Mouse (Mus musculus): ENCODE results near the gene Mrc1.
A peak's percentile ranks its signal among the peaks of the same experiment; 100 is the strongest.

Mrc1 gene

DNA sequence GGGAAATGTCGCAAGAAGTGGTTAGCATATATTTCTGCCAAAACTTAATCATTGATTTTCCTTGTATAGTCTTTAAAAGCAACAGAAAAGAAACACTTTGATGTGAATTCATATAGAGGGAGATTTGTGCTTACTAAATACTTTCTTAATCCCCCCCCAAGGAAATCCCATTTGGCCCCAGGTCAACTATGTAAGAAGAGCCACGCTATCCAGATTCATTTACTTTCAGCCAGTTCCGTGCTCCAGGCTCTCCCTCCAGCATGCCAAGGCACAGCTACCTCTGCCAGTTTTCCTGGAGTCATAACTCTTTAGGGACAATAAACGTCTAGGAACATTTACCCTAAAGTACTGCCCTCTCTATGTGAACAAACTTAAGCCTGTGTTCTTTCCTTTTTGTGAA lies 8.5 kb downstream of the Mrc1 start:
- ATAC-seq (ENCODE audit: insufficient number of reproducible peaks, low FRiP score, low TSS enrichment): no peak

DNA sequence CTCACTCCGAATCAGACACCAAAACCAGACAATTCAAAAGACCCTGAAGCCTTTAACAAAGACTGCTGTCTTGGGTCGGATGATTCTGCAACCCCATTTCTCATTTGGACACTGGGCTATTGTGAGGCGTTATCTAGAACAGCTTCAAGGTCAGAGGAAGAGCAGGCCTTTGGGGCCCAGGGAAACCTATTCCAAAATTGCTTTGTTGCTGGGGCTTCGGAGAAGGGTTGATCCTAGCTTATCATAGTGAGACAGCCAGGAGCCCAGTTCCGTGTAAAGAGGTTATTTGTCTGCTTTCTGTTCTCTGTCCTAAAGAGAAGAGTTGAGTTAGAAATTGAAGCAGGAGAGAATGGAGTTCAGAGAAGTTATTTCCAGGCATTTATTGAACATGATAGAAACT lies 10.0 kb downstream of the Mrc1 start:
- ATAC-seq (ENCODE audit: insufficient number of reproducible peaks, low FRiP score, low TSS enrichment): no peak

DNA sequence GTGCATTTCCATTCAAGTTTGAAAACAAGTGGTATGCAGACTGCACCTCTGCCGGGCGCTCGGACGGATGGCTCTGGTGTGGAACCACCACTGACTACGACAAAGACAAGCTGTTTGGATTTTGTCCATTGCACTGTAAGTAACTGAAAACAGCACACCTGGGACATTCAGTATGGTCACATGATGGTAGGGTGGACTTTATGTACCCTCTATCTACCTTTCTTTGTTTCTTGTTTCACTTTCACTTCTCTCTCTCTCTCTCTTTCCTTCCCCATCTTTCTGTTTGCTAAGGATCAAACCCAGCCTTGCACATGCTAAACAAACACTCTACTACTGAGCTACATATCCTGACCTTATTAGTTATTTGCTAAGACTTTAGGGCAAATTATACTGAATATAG lies 15.0 kb downstream of the Mrc1 start:
- ATAC-seq (ENCODE audit: insufficient number of reproducible peaks, low FRiP score, low TSS enrichment): no peak

DNA sequence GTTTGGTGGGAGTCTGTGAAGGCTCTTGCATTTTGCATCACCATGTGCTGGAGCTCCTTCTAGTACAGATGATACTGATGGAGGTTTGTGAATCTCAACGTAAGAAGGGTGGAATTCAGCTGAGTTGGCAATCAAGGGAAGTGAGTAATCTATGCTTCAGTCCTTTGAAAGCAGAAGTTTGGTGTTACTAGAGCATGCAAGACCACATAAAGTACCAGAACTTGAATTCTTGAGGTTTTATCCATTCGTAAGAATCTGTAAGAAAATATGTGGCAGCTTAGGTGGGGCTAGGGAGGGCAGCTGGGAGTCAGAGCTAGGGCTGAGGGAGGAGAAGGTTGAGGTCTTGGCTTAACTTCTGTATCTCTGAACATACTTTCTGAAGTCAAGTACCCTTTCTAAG lies 15.5 kb downstream of the Mrc1 start:
- ATAC-seq (ENCODE audit: insufficient number of reproducible peaks, low FRiP score, low TSS enrichment): no peak

DNA sequence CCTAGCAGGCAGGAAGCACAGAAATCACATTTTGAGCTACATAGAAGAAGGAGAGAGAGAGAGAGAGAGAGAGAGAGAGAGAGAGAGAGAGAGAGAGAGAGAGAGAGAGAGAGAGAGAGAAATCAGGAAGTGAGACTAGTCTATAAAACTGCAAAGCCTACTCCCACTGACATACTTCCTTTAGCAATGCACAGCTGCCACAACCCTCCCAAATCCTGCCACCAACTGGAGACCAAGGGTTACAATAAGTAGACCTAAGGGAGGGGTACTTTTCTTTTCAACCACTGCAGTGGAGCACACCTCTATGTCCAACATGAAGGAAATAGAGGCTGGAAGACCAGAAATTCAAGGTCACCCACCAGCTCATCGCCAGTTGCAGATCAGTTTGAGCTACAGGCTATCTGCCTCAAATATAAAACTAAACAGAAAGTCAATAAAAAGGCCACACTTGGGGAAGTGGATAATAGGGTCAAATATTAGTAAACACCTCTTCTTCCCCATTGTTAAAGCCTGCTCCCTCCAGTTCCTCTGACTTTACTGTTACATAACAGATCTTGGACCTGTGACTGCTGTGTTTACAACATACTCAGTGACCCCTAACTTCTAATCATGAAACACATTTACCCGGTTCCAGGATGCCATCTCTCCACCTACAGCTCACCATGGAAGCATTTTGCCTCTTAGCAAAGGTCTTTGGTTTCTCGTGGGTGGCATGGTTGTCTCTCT lies 20.8 kb downstream of the Mrc1 start:
- no peak for ATAC-seq (ENCODE audit: insufficient number of reproducible peaks, low FRiP score, low TSS enrichment)

DNA sequence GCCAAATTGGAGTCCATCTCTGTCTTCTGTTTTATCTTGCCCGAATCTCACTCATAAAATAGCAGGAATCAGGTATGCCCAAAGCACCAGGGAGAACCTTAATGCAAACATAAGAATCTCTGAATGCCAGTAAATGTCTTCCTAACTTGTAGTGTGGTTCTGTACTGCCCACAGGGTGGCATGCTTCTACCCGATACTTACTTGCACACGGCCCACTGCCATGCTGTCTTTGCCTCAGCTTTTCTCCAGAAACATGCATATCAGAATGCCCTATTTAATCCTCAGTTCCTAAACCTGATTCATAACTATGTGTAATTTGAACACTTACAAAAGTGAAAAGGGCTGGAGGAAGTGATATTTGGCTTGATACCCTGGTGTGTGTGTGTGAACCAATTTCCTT lies 22.7 kb downstream of the Mrc1 start:
- ATAC-seq (ENCODE audit: insufficient number of reproducible peaks, low FRiP score, low TSS enrichment): no peak

DNA sequence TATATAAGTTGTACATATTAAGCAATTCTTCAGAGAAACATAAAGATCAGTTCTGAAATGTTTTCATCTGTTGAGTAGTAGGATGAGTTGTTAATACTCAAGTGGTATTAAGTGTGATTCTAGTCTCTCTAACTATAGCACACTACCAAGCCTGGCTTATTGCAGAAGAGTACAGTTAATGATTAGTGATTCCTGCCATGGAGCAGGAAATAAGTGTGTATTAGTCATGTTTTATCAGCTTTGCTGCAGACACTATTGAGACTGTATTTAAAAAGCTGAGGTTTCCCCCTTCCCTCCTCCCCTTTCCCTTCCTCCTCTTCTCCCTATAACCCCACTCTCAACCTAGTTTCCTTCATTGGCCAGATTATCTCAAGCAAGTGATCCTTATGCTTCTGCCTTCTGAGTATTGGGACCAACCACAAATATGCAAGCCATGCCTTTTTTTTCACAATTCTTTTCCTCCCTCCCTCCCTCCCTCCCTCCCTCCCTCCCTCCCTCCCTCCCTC lies 29.2 kb downstream of the Mrc1 start:
- no peak for ATAC-seq (ENCODE audit: insufficient number of reproducible peaks, low FRiP score, low TSS enrichment)

DNA sequence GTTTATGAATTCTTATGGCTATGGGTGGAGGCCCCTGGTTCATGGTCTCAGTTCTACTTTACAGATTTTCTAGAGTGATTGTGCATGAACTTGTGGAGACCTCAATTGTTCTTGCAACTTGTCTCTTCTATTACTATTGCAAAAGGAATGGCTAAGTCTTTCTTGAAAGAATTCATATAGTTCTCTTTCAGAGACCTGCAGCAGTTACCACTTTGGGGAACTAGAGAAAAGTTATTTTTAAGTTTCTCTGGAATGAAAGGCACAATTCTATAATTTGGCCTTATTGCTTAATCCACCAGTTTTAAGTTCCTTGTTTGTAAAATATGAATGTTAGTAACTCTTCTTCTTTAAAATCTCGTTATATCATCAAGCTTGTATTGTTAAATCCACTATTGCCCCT lies 32.9 kb downstream of the Mrc1 start:
- no peak for ATAC-seq (ENCODE audit: insufficient number of reproducible peaks, low FRiP score, low TSS enrichment)

DNA sequence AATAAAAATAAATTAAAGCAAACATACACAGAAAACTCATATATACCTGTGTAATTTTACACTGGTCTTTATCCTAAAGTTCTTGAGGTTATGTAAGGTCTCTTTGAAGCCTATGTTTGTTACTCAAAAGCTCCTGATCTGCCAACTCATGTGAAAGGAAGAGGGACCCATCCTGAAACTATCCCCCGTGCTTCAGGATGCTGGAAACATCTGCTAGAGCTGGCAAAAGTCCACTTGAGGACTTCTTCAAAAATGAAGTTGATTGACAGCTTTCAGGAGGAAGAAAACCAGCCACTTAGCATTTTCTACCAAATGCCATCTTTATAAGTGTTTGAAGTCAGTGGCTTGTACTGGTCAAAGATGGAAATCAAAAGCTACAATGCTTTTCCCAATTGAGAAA lies 40.0 kb downstream of the Mrc1 start:
- ATAC-seq (ENCODE audit: insufficient number of reproducible peaks, low FRiP score, low TSS enrichment): no peak

DNA sequence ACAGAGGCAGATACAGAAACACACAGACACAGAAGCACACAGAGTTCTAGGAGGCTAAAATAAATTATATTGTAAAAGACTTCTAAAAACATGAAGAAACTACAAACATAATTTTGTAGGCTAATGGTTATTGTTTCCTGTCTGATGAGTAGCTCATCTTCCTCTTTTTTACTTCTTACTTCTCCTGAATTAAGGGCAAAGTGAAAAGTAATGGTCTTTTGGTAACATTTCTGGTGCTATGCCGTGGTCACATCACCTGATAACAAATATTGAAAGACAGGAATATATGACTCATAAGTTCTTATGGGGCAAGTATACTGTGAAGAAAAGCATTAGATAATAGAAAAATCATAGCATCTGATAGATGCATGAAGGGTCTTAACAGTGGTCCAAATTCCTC lies 42.9 kb downstream of the Mrc1 start:
- no peak for ATAC-seq (ENCODE audit: insufficient number of reproducible peaks, low FRiP score, low TSS enrichment)

DNA sequence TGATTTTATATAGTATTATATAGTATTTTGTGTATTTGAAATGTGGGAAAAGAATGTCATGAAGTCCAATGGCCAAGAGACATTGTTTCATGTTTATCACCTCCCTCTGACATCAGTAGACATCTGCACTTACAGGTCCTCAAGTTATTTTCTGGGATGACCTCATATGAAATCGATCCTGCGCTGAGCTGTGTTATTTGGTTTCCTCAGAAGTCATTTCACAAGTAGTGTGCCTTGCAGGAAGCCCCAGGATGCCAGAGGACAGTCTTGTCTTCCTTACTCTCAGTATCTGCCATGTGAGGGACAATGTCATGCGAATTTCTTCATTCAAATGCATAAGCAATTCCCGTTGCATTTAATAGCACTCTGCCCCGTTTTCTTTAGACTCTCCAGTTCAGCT lies 46.6 kb downstream of the Mrc1 start:
- ATAC-seq (ENCODE audit: insufficient number of reproducible peaks, low FRiP score, low TSS enrichment): no peak

DNA sequence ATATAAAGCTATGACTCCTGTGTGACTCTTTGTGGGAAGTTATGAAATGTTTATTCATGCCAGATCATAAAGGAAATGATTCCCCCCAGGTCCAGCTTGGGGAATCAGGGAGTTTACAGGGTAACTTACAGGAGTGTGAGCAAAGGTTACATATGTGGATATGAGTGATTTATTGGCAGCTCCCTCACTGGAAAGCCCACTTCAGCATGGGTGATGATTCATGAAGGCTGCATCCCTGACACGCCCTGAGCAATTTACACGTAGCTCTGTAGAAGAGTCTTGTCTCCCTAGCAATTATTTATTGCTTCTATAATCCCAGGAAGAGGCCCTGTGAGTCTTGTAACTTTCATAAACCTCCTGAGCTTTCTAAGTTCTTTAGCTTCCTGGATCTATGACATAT lies 50.1 kb downstream of the Mrc1 start:
- no peak for ATAC-seq (ENCODE audit: insufficient number of reproducible peaks, low FRiP score, low TSS enrichment)

DNA sequence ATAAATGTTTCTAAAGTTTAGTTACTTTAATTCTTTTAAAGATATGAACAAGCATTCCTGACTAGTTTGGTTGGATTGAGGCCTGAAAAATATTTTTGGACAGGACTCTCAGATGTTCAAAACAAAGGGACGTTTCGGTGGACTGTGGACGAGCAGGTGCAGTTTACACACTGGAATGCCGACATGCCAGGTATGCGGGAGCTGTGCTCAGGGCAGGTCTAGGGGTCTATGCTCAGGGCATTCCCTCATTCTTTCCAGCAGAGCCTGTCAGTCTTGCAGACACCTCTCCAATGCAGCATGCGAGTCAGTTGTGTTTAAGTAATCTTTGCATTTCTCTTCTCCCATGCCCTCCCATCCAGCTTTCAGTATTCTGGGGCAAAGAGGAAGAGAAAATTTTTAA lies 50.6 kb downstream of the Mrc1 start:
- no peak for ATAC-seq (ENCODE audit: insufficient number of reproducible peaks, low FRiP score, low TSS enrichment)

DNA sequence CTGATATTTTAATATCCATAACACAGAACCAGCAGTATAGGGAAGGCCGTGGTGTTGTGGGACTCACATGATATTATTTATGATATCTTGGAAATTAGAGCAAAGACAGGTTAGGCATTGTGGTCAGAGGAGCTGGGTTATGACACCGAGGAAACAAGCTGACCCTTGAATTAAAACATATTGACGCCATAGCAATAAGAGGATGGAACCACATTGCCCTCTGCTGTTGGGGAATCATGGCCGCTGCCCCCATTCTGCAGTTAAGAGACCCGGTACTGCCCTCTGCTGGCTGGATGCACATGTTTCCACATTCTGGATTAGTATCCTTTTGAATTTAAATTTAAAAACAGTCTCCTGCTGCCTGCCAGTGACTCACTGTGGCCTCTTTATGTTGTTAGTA lies 66.1 kb downstream of the Mrc1 start:
- ATAC-seq (ENCODE audit: insufficient number of reproducible peaks, low FRiP score, low TSS enrichment): peak; percentile 94

DNA sequence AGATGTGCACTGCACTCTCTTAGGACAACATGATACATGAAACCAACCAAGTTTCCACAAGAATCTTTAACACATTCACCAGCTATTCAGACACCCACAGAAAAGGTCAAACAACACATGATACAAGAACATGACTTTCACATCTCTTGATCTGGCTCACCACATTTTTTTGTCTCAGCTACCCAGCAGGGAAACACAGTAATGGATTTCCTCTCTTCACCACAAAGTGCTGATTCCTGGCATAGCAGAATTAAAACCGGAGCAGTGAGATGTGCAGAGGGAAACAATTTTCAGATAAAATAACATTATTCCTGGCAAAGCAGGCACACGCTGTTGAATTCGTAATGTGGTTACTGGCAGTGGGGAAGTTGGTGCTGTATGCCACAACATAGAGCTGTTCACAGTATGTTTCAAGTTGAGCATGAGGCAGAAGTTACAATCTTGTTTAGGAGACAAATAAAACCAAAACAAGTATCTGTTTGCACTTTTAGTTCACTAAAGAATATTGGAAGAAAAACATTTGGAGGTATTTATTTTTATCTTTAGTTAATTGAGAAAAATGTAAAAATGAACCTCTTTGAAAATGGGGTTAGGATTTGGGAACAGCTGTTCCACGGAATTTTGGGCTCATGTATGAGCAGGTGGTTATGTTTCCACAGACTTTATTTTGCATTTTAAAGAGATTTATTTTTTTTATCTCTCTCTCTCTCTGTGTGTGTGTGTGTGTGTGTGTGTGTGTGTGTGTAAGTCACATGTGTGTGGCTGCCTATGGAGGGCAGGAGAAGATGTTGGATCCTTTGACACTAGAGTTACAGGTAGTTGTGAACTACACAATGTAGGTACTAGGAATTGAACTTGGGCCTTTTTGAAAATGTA lies 83.6 kb downstream of the Mrc1 start:
- ATAC-seq (ENCODE audit: insufficient number of reproducible peaks, low FRiP score, low TSS enrichment): no peak

DNA sequence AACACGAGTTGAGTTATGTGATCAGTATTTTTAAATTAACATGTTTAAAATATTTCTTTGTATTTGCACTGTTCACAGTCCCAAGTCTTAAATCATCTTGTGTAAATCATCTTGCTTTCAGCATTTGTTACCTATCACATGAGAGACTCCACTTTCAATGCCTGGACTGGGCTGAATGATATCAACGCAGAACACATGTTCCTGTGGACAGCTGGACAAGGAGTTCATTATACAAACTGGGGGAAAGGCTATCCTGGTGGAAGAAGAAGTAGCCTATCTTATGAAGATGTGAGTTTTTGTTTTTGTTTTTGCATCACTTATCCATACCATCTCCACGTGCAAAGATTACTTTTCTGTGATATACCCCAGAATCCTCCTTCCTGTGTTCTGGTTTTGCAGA lies 85.9 kb downstream of the Mrc1 start:
- ATAC-seq (ENCODE audit: insufficient number of reproducible peaks, low FRiP score, low TSS enrichment): no peak

DNA sequence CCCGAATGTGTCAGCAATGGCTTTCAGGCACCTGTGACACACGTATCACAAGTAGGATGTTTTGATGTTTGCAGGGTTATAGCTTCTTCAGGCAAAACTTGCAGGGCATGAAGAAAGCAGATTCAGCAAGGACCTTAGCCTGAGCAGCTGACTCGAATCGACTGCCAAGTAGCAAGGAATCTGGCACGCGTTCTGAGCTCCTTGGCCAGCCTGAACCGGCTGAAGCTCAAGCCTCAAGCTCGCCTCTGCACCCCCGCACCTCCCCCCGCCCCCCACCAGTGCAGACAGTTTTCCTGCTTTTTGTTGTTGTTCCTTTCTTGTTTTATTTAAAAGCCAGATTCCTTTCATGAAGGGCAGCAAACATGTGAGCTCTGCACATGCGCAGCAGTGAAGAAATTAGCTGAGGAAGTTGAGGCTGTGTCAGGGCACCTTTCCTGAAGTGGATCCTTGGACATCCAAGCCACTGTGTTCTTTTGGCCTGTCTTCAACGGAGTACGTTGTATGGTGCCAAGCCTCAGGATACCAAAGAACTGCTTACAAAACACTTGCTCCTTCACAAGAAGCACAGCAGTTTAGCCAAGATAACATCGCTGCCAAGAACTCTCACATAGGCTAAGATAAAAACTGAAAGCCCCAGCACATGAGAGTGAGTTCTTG lies 112.6 kb downstream of the Mrc1 start:
- ATAC-seq (ENCODE audit: insufficient number of reproducible peaks, low FRiP score, low TSS enrichment): peak; percentile 91

DNA sequence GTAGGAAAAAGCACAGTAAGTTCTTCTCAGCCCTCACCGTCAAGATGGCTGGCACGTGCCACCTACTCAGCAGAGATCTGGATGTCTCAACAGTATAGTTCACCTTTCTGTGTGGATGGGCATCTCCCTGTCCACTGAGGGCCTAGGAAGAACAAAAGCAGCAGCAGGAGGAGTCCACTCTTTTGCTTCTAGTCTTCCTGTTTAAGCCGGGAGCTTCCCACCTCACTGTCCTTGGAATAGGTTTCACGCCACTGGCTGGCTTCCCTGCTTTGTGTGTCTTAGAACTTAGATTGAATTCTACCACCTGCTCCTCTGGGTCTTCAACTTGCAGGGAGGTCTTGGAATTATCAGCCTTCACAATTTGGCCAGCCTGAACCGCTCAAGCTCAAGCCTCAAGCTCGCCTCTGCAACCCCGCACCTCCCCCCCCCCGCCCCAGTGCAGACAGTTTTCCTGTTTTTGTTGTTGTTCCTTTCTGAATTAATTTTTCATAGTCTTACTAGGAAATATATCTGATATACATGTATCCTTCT lies 113.2 kb downstream of the Mrc1 start:
- ATAC-seq (ENCODE audit: insufficient number of reproducible peaks, low FRiP score, low TSS enrichment): peak; percentile 34; the same call in 1 of the 2 replicates

Data from cerebellum, adult (tissue).